In the genomic region with DNA sequence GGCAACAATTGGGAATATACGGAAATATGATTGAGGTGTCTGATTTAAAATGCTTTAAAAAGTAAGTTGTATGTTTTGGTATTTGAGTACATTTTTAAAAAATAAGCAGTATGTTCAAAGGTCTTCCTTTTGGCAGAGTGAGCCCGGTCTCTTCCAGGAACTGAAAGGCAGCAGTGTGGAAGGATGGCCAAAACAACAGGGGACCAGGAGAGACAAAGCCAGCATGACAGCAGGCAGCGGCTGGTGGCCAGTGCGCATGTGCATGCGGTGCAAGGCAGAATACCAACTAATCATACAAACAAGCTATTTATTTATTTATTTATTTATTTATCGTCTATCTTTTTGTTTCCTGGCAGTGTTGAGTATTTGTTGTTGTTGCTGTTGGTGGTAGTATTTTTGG, we compare ENCODE assay signal across 10 mouse cellular contexts. TPM values are rescaled to one million over a fixed set of nuclear protein-coding genes. Genes with fewer than 3 reads are reported as not detected.
A peak's percentile ranks its signal among the peaks of the same experiment; 100 is the strongest.
DNase-seq lines count a peak whose midpoint lies in the region; ATAC-seq and TF ChIP-seq lines count a peak whose summit lies in the region.
"Had no signal": no experiment of that assay in that cellular context is flagged by ENCODE, and none has a peak within 500 bp of the region (broad histone marks: within the 10 kb centered on the region; RNA-seq: fewer than 3 reads in every experiment).

No protein-coding gene starts in this region.

- intact Hi-C loops in heart, postnatal 14 days (cut with DNase I) = no loop called here

- peak; percentile 72 for DNase-seq in hindbrain, postnatal 0 days (ENCODE audit: low spot score)
- DNase-seq in hindbrain, embryonic 14.5 days (ENCODE audit: low spot score) = no peak
- DNase-seq in lung, postnatal 4 days = peak; percentile 50 to 81
- DNase-seq in lung, adult 2 months = no peak
- DNase-seq in cerebellum, adult 11-12 months = peak; percentile 82
- peak; percentile 60 to 61 for DNase-seq in heart, postnatal 14 days
- no peak for DNase-seq in thymus, adult 18-20 months
- DNase-seq: thymus, postnatal 25 days had no signal

- WGBS in hindbrain, postnatal 0 days = 38% methylated on average over 6 of the region's 6 CpGs
- WGBS in hindbrain, embryonic 14.5 days = 57% methylated on average over 6 of the region's 6 CpGs
- WGBS in lung, adult 2 months = 86% methylated on average over 6 of the region's 6 CpGs

- TF ChIP-seq CTCF in hindbrain, postnatal 0 days (IDR thresholded peaks at IDR 0.05; ENCODE audit: low read depth) = no peak
- TF ChIP-seq CTCF in lung, adult 2 months (IDR thresholded peaks at IDR 0.05; ENCODE audit: insufficient read depth, low read length) = no peak

- no peak overlapping the region for H3K9ac ChIP-seq in hindbrain, postnatal 0 days (replicated peaks; ENCODE audit: low read length)
- H3K9ac ChIP-seq in hindbrain, embryonic 14.5 days = no peak overlapping the region
- H3K9ac ChIP-seq: liver, embryonic 12.5 days; neural tube, embryonic 15.5 days had no signal

- H3K9me3 ChIP-seq in hindbrain, postnatal 0 days (ENCODE audit: low read length) = no peaks in the 10 kb centered on the region
- H3K9me3 ChIP-seq in hindbrain, embryonic 14.5 days (ENCODE audit: control insufficient read depth, low read length) = no peaks in the 10 kb centered on the region
- H3K9me3 ChIP-seq: neural tube, embryonic 15.5 days had no signal

- TF ChIP-seq POLR2A in lung, adult 2 months (IDR thresholded peaks at IDR 0.05; ENCODE audit: borderline replicate concordance, extremely low read depth, low read depth, low read length) = no peak

- H3K27ac ChIP-seq in hindbrain, postnatal 0 days = peak overlapping the region; percentile 15; the same call in 1 of the 2 replicates
- H3K27ac ChIP-seq in hindbrain, embryonic 14.5 days = no peak overlapping the region
- H3K27ac ChIP-seq: liver, embryonic 12.5 days; neural tube, embryonic 15.5 days had no signal

- no peaks in the 10 kb centered on the region for H3K27me3 ChIP-seq in hindbrain, postnatal 0 days (ENCODE audit: insufficient read depth, low read length)
- no peaks in the 10 kb centered on the region for H3K27me3 ChIP-seq in hindbrain, embryonic 14.5 days (ENCODE audit: control insufficient read depth, insufficient read depth, low read length)
- H3K27me3 ChIP-seq: liver, embryonic 12.5 days; neural tube, embryonic 15.5 days had no signal

- ATAC-seq in hindbrain, postnatal 0 days = peak; percentile 77; the same call in 1 of the 2 replicates
- ATAC-seq in hindbrain, embryonic 14.5 days (ENCODE audit: low FRiP score) = no peak
- ATAC-seq: liver, embryonic 12.5 days had no signal

- peaks cover 4% of the 10 kb centered on the region; the same call in 1 of the 2 replicates for H3K4me1 ChIP-seq in hindbrain, postnatal 0 days (ENCODE audit: insufficient read depth, low read length)
- no peaks in the 10 kb centered on the region for H3K4me1 ChIP-seq in hindbrain, embryonic 14.5 days (replicated peaks; ENCODE audit: control insufficient read depth, insufficient read depth, low read length)
- H3K4me1 ChIP-seq in lung, adult 2 months (ENCODE audit: control insufficient read depth, insufficient read depth, low read length) = no peaks in the 10 kb centered on the region
- H3K4me1 ChIP-seq: liver, embryonic 12.5 days; neural tube, embryonic 15.5 days had no signal

- no peak overlapping the region for H3K4me2 ChIP-seq in hindbrain, postnatal 0 days (ENCODE audit: low read depth, low read length)
- no peak overlapping the region for H3K4me2 ChIP-seq in hindbrain, embryonic 14.5 days (replicated peaks)
- H3K4me2 ChIP-seq: liver, embryonic 12.5 days; neural tube, embryonic 15.5 days had no signal

- H3K4me3 ChIP-seq in hindbrain, postnatal 0 days (ENCODE audit: low read length) = no peak overlapping the region
- no peak overlapping the region for H3K4me3 ChIP-seq in hindbrain, embryonic 14.5 days (replicated peaks; ENCODE audit: low read length)
- H3K4me3 ChIP-seq in lung, adult 2 months (replicated peaks; ENCODE audit: extremely low read depth, low read depth, low read length) = no peak overlapping the region
- H3K4me3 ChIP-seq: liver, embryonic 12.5 days; neural tube, embryonic 15.5 days had no signal

- H3K36me3 ChIP-seq in hindbrain, postnatal 0 days (ENCODE audit: insufficient read depth, low read length) = no peaks in the 10 kb centered on the region
- H3K36me3 ChIP-seq in hindbrain, embryonic 14.5 days (replicated peaks; ENCODE audit: control insufficient read depth, insufficient read depth) = no peaks in the 10 kb centered on the region
- H3K36me3 ChIP-seq: liver, embryonic 12.5 days; neural tube, embryonic 15.5 days had no signal

RNA-seq across cellular contexts. Expression of a gene that starts 59.9 kb away (rescaled TPM):
- 21.1 and 24.8 TPM in 2 replicates for total RNA-seq in hindbrain, postnatal 0 days (2014; rRNA removed)
- polyA plus RNA-seq in hindbrain, postnatal 0 days (2015; fragmentation: Nextera tagmentation; extraction: Ambion mirVana) = 24.9 and 28.8 TPM in 2 replicates
- polyA plus RNA-seq in hindbrain, embryonic 14.5 days (2014; fragmentation: Nextera tagmentation; extraction: Ambion mirVana) = 39.3 and 47.6 TPM in 2 replicates
- polyA plus RNA-seq in lung, adult 2 months (2012; rRNA removed) = 4.9 and 6.3 TPM in 2 replicates
- total RNA-seq in heart, postnatal 14 days (2021) = 10 to 100 TPM; 20.9 to 22.9 TPM

Comparison
In these comparisons a context has a peak if more than half of its experiments do, and no peak if none do; other contexts are left out.
1. DNase-seq: peak in hindbrain, postnatal 0 days (single experiment), lung, postnatal 4 days (2 of 2), cerebellum, adult 11-12 months (single experiment) and heart, postnatal 14 days (2 of 2); none in hindbrain, embryonic 14.5 days (single experiment), lung, adult 2 months (single experiment) and thymus, adult 18-20 months (0 of 2).